Mouse (Mus musculus): ENCODE measurements around the gene Vamp2. TPM values are rescaled to one million over a fixed set of nuclear protein-coding genes. Genes with fewer than 3 reads are reported as not detected.
A peak's percentile ranks its signal among the peaks of the same experiment; 100 is the strongest.

Gene Vamp2
- polyA plus RNA-seq, 1 experiment from 2014 or later, result 324 TPM

DNA sequence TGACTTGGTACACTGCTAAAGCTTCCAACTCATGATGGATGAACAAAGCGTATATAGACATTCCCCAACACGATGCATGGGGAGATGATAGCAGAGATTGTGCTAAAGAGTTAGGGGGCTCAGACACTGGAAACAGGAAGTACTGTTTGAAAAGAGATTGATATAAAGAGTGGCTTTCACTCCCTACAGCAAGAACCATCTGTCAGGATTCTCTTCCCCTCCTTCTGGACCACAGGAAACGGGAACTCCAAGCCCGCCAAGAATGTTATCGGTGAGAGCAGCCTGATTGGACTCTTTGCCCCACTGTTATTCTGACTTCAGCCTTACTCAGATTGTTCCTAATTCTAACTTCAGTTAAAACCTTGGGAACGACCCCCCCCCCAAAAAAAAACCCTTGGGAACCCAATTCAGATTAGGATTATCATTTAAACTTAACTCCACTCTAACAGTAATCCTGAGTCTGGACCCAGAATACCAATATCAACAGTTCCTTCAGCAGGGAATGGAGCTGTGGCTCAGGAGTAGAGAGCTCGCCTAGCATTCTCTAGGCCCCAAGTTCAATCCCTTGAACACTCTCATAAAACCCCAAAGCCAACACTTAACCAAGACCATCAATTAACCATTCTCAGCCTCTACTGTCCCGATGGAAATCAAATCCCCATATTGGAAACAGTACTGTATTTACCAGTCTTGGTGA lies 40.3 kb downstream of the Vamp2 start:
- H3K4me3 ChIP-seq (replicated peaks; ENCODE audit: low read length), result no peak overlapping the region
- no peaks in the 10 kb centered on the region for H3K36me3 ChIP-seq (replicated peaks; ENCODE audit: control insufficient read depth, insufficient read depth)
- H3K4me2 ChIP-seq (replicated peaks), result no peak overlapping the region
- H3K4me1 ChIP-seq (replicated peaks; ENCODE audit: control insufficient read depth, insufficient read depth, low read length), result peaks cover 7% of the 10 kb centered on the region; the same call in 1 of the 2 replicates
- 79% methylated on average over 8 of the region's 8 CpGs for WGBS
- no peak overlapping the region for H3K27ac ChIP-seq
- H3K9me3 ChIP-seq (ENCODE audit: control insufficient read depth, low read length), result no peaks in the 10 kb centered on the region
- H3K9ac ChIP-seq, result no peak overlapping the region
- no peak for DNase-seq (ENCODE audit: low spot score)
- ATAC-seq (ENCODE audit: low FRiP score), result no peak
- no peaks in the 10 kb centered on the region; the same call in 1 of the 2 replicates for H3K27me3 ChIP-seq (ENCODE audit: control insufficient read depth, insufficient read depth, low read length)

DNA sequence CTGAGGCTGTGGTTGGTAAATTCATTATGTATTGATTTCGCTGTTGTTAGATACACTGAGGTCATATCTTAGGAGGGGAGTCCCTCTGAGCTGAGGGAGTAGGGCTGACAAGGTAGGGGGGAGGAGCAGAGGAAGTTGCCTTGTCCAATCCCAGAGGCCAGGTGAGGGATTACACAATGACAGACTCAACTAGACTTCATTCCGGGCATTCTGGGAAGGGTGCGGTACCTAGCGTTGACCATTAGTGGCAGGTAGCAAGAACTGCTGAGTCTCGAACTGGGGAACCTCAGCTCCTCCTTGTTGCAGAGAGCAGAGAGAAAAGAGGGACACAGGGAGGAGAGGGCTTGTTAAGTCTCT lies 45.3 kb downstream of the Vamp2 start:
- WGBS, result 14% methylated on average over 5 of the region's 5 CpGs
- Histone ChIP-seq H3K27ac (no peak overlapping the region), H3K9ac (peak overlapping the region; percentile 58; the same call in 1 of the 2 replicates), H3K4me1 (replicated peaks; ENCODE audit: control insufficient read depth, insufficient read depth, low read length) (peaks cover 9% of the 10 kb centered on the region; the same call in 1 of the 2 replicates), H3K36me3 (replicated peaks; ENCODE audit: control insufficient read depth, insufficient read depth) (no peaks in the 10 kb centered on the region), H3K4me3 (replicated peaks; ENCODE audit: low read length) (peak overlapping the region; percentile 39; the same call in 1 of the 2 replicates), H3K9me3 (ENCODE audit: control insufficient read depth, low read length) (no peaks in the 10 kb centered on the region), H3K4me2 (replicated peaks) (peak overlapping the region; percentile 66), H3K27me3 (ENCODE audit: control insufficient read depth, insufficient read depth, low read length) (no peaks in the 10 kb centered on the region)
- DNase-seq (ENCODE audit: low spot score) (no peak), ATAC-seq (ENCODE audit: low FRiP score) (peak; percentile 34; the same call in 1 of the 2 replicates)

DNA sequence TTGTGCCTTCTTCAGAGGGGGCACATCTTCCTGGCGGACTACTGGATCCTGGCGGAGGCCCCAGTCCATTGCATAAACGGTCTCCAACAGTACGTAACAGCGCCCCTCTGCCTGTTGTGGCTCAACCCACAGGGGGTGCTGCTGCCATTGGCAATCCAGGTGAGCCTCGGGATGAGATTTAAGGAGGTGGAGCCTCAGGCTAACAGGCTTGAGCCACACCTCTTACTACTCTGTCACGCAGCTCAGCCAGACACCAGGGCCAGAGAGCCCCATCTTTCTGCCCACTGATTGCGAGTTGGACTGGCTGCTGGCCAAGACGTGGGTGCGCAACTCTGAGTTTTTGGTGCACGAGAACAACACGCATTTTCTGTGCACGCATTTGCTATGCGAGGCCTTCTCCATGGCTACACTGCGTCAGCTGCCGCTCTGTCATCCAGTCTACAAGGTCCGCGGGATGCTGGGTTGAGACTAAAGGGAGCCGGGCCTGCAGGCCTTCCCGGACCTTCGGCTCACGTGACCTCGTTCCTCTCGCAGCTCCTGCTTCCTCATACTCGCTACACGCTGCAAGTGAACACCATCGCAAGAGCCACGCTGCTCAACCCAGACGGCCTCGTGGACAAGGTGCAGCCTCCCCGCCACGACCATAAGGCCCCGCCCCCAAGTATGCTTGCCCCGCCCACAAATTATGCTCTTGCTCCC lies 45.8 kb downstream of the Vamp2 start:
- Histone ChIP-seq H3K9me3 (ENCODE audit: control insufficient read depth, low read length) (no peaks in the 10 kb centered on the region), H3K27me3 (ENCODE audit: control insufficient read depth, insufficient read depth, low read length) (no peaks in the 10 kb centered on the region), H3K4me3 (replicated peaks; ENCODE audit: low read length) (peak overlapping the region; percentile 39), H3K4me2 (replicated peaks) (peak overlapping the region; percentile 66), H3K4me1 (replicated peaks; ENCODE audit: control insufficient read depth, insufficient read depth, low read length) (peaks cover 9% of the 10 kb centered on the region; the same call in 1 of the 2 replicates), H3K9ac (peak overlapping the region; percentile 58), H3K27ac (no peak overlapping the region), H3K36me3 (replicated peaks; ENCODE audit: control insufficient read depth, insufficient read depth) (no peaks in the 10 kb centered on the region)
- 2% methylated on average over 34 of the region's 34 CpGs for WGBS
- peak; percentile 57 for DNase-seq (ENCODE audit: low spot score)
- peak; percentile 69 for ATAC-seq (ENCODE audit: low FRiP score)

DNA sequence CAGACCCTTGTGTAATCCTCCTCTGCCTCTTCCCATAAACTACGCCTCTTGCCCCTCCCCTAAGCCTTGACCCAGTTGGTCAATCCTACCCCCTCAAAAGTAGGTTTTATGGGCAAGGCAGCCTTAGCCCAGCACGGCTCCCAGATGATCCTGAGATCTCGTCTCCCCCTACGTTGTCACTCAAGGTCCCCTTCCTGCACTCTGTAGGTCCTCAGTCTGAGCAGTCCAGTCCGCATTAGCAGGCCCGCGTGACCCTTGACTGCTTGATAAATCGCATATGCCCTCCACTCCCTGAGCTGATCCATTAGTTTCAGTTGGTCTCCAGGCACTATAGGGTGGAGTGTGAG lies 46.3 kb downstream of the Vamp2 start:
- Histone ChIP-seq H3K4me3 (replicated peaks; ENCODE audit: low read length) (peak overlapping the region; percentile 39), H3K27ac (no peak overlapping the region), H3K4me2 (replicated peaks) (peak overlapping the region; percentile 66), H3K9ac (peak overlapping the region; percentile 58), H3K36me3 (replicated peaks; ENCODE audit: control insufficient read depth, insufficient read depth) (no peaks in the 10 kb centered on the region), H3K4me1 (replicated peaks; ENCODE audit: control insufficient read depth, insufficient read depth, low read length) (peaks cover 9% of the 10 kb centered on the region; the same call in 1 of the 2 replicates), H3K27me3 (ENCODE audit: control insufficient read depth, insufficient read depth, low read length) (no peaks in the 10 kb centered on the region), H3K9me3 (ENCODE audit: control insufficient read depth, low read length) (no peaks in the 10 kb centered on the region)
- 33% methylated on average over 8 of the region's 8 CpGs for WGBS
- ATAC-seq (ENCODE audit: low FRiP score), result peak; percentile 12; the same call in 1 of the 2 replicates
- DNase-seq (ENCODE audit: low spot score), result no peak

DNA sequence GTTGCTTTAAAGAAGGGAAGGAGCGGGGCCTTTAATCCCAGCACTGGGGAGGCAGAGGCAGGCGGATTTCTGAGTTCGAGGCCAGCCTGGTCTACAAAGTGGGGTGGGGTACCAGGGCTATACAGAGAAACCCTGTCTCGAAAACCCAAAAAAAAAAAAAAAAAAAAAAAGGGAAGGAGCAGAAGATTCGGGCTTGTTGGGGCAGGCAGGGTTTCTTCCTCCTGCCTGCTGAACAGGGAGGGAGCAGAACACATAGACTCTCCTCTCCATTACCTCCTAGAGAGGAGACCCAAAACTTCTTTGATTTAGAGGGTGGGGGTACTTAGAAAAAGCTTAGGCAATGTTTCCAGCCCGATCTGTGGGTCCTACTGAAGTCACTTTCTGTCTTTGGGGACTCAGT lies 47.1 kb downstream of the Vamp2 start:
- Histone ChIP-seq H3K36me3 (replicated peaks; ENCODE audit: control insufficient read depth, insufficient read depth) (no peaks in the 10 kb centered on the region), H3K27me3 (ENCODE audit: control insufficient read depth, insufficient read depth, low read length) (no peaks in the 10 kb centered on the region), H3K27ac (no peak overlapping the region), H3K4me2 (replicated peaks) (no peak overlapping the region), H3K4me1 (replicated peaks; ENCODE audit: control insufficient read depth, insufficient read depth, low read length) (peaks cover 9% of the 10 kb centered on the region; the same call in 1 of the 2 replicates), H3K9ac (no peak overlapping the region), H3K4me3 (replicated peaks; ENCODE audit: low read length) (no peak overlapping the region), H3K9me3 (ENCODE audit: control insufficient read depth, low read length) (no peaks in the 10 kb centered on the region)
- 94% methylated on average over 6 of the region's 6 CpGs for WGBS
- ATAC-seq (ENCODE audit: low FRiP score) (no peak), DNase-seq (ENCODE audit: low spot score) (no peak)

Other genes starting within 250 kb of the Vamp2 start
- gene Ndel1, start 216.6 kb upstream of the Vamp2 start, polyA plus RNA-seq (2014; fragmentation: Nextera tagmentation; extraction: Ambion mirVana), result 91.2 and 97.1 TPM in 2 replicates
- not detected in 2 replicates for gene Rnf222, start 199.9 kb upstream of the Vamp2 start, polyA plus RNA-seq (2014; fragmentation: Nextera tagmentation; extraction: Ambion mirVana)
- gene Rpl26, start 186.9 kb upstream of the Vamp2 start, polyA plus RNA-seq (2014; fragmentation: Nextera tagmentation; extraction: Ambion mirVana), result 573 and 680 TPM in 2 replicates
- gene Odf4, start 161.4 kb upstream of the Vamp2 start, polyA plus RNA-seq (2014; fragmentation: Nextera tagmentation; extraction: Ambion mirVana), result 0.52 and 0.56 TPM in 2 replicates
- 20.1 and 23.4 TPM in 2 replicates for gene Arhgef15, start 131.0 kb upstream of the Vamp2 start, polyA plus RNA-seq (2014; fragmentation: Nextera tagmentation; extraction: Ambion mirVana)
- gene Slc25a35, start 120.4 kb upstream of the Vamp2 start, polyA plus RNA-seq (2014; fragmentation: Nextera tagmentation; extraction: Ambion mirVana), result 2.0 and 2.3 TPM in 2 replicates
- 26.2 and 32.3 TPM in 2 replicates for gene Rangrf, start 113.3 kb upstream of the Vamp2 start, polyA plus RNA-seq (2014; fragmentation: Nextera tagmentation; extraction: Ambion mirVana)
- 12.7 and 15.3 TPM in 2 replicates for gene Pfas, start 80.0 kb upstream of the Vamp2 start, polyA plus RNA-seq (2014; fragmentation: Nextera tagmentation; extraction: Ambion mirVana)
- 54.4 and 58.9 TPM in 2 replicates for gene Ctc1, start 72.6 kb upstream of the Vamp2 start, polyA plus RNA-seq (2014; fragmentation: Nextera tagmentation; extraction: Ambion mirVana)
- 17.0 and 22.0 TPM in 2 replicates for gene Aurkb, start 42.8 kb upstream of the Vamp2 start, polyA plus RNA-seq (2014; fragmentation: Nextera tagmentation; extraction: Ambion mirVana)
- gene Borcs6, start 28.8 kb upstream of the Vamp2 start, polyA plus RNA-seq (2014; fragmentation: Nextera tagmentation; extraction: Ambion mirVana), result 18.6 and 24.3 TPM in 2 replicates
- gene Tmem107, start 17.7 kb upstream of the Vamp2 start, polyA plus RNA-seq (2014; fragmentation: Nextera tagmentation; extraction: Ambion mirVana), result 40.3 and 40.7 TPM in 2 replicates
- gene Per1, start 6.7 kb downstream of the Vamp2 start, polyA plus RNA-seq (2014; fragmentation: Nextera tagmentation; extraction: Ambion mirVana), result 9.6 and 10.1 TPM in 2 replicates
- gene Hes7, start 31.9 kb downstream of the Vamp2 start, polyA plus RNA-seq (2014; fragmentation: Nextera tagmentation; extraction: Ambion mirVana), result 0.43 and 0.52 TPM in 2 replicates
- gene 9130213A22Rik, start 34.1 kb downstream of the Vamp2 start, polyA plus RNA-seq (2014; fragmentation: Nextera tagmentation; extraction: Ambion mirVana), result 0.39 and 0.56 TPM in 2 replicates
- 4.3 and 4.9 TPM in 2 replicates for gene Aloxe3, start 37.4 kb downstream of the Vamp2 start, polyA plus RNA-seq (2014; fragmentation: Nextera tagmentation; extraction: Ambion mirVana)
- 0.59 and 0.60 TPM in 2 replicates for gene Alox12b, start 68.5 kb downstream of the Vamp2 start, polyA plus RNA-seq (2014; fragmentation: Nextera tagmentation; extraction: Ambion mirVana)
- gene Alox8, start 109.4 kb downstream of the Vamp2 start, polyA plus RNA-seq (2014; fragmentation: Nextera tagmentation; extraction: Ambion mirVana), result 0.25 and 0.30 TPM in 2 replicates
- 0.29 and 0.34 TPM in 2 replicates for gene Gucy2e, start 148.5 kb downstream of the Vamp2 start, polyA plus RNA-seq (2014; fragmentation: Nextera tagmentation; extraction: Ambion mirVana)
- 11.0 and 12.3 TPM in 2 replicates for gene Cntrob, start 235.3 kb downstream of the Vamp2 start, polyA plus RNA-seq (2014; fragmentation: Nextera tagmentation; extraction: Ambion mirVana)
- gene Trappc1, start 235.5 kb downstream of the Vamp2 start, polyA plus RNA-seq (2014; fragmentation: Nextera tagmentation; extraction: Ambion mirVana), result 176 and 197 TPM in 2 replicates
- 4.3 and 4.7 TPM in 2 replicates for gene Kcnab3, start 237.8 kb downstream of the Vamp2 start, polyA plus RNA-seq (2014; fragmentation: Nextera tagmentation; extraction: Ambion mirVana)